Mouse (Mus musculus) hematopoietic multipotent progenitor cell, adult 10-12 weeks (in vitro differentiated cells): ENCODE results near the gene Yap1. TPM values are rescaled to one million over a fixed set of nuclear protein-coding genes. Genes with fewer than 3 reads are reported as not detected.

Source experiments
- polyA plus RNA-seq: library from polyadenylated mRNA; stranded (reverse); fragments of >175 nt; gene quantifications from 2 replicates; pipeline ENCODE4 v1.2.3, GENCODE M21; 2012; ENCODE audit warnings: low replicate concordance

Gene Yap1
- polyA plus RNA-seq: 0.23 and 0.48 TPM in 2 replicates

GRCm38 (mm10) chr9:8004370-8004991 is at the start of gene Yap1:
Gene Yap1 (minus strand): TSS chr9:8004596.

GRCm38 (mm10) chr9:8042338-8043043 is 38.1 kb upstream of the Yap1 start, which contains the start of gene Cfap300:
Gene Cfap300 (minus strand): TSS chr9:8042823.

Other genes with a start within 250 kb of the Yap1 start
- gene Tmem123, start 240.6 kb downstream of the Yap1 start, polyA plus RNA-seq: 124 and 240 TPM in 2 replicates
- gene Birc2, start 167.5 kb downstream of the Yap1 start, polyA plus RNA-seq: 15.0 and 17.3 TPM in 2 replicates
- 30.5 and 40.1 TPM in 2 replicates for gene Birc3, start 131.4 kb downstream of the Yap1 start, polyA plus RNA-seq
- 0.73 and 0.80 TPM in 2 replicates for gene Cfap300, start 38.2 kb upstream of the Yap1 start, polyA plus RNA-seq
- gene Cep126, start 129.7 kb upstream of the Yap1 start, polyA plus RNA-seq: 0.14 TPM in 1 of 2 replicates, not detected in the other